Mouse (Mus musculus) liver, adult 10 weeks (tissue): Measurements from ENCODE around the gene Tpr. TPM values are rescaled to one million over a fixed set of nuclear protein-coding genes. Genes with fewer than 3 reads are reported as not detected.

Experiments
- polyA plus RNA-seq: library from polyadenylated mRNA; stranded (reverse); fragments of 350-450 nt; fragmentation: Illumina TruSeq; extraction: RNeasy Lipid Tissue Mini Kit (QIAGEN cat#74804); gene quantifications from one replicate; pipeline ENCODE4 v1.2.3, GENCODE M21; 2014; ENCODE audit warnings: low read depth, low replicate concordance

Tpr gene
- polyA plus RNA-seq = 79.2 TPM

DNA sequence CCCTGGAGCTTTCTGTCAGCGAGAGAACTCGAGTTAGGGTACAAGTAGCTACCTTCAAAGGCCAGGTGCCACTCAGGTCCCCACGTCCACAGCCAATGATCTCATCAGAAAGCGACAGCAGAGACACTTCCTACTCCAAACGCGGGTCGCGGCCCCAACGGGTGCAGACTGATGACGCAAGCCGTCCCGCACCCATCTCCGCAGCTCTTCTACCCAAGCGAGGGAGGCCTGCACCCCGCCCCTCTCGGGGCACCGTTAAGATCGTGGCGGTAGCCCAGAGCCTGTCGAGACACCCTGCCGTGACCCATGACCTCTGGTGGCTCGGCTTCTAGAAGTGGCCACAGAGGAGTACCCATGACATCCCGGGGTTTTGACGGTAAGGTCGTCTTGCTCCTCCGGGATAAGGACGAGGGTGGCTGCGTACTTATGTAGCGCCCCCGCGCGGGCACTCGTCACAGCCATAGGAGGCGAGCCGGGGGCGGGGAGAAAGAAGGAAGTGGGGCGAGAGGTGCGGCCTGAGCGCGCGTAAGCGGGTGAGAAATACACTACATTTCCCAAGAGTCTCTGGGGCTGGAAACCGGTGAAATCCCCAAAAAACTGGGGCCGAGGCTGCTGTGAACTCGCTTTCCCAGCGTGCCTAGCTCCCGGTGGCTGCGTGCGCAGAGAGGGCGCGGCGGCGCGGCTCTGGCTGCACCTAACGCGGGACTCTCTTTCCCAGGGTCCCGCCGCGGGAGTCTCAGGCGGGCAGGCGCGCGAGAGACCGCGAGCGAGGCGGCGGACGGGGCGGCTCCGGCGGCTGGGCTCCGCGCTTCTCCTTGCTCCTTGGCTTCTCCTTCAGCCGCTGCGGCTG lies at the start of gene Tpr, which contains the start of gene Odr4:
Gene Tpr, plus strand, starts transcription at position 201 of the 850 bp plus-strand sequence.
Gene Odr4, minus strand, starts transcription at position 443 of the 850 bp plus-strand sequence.

DNA sequence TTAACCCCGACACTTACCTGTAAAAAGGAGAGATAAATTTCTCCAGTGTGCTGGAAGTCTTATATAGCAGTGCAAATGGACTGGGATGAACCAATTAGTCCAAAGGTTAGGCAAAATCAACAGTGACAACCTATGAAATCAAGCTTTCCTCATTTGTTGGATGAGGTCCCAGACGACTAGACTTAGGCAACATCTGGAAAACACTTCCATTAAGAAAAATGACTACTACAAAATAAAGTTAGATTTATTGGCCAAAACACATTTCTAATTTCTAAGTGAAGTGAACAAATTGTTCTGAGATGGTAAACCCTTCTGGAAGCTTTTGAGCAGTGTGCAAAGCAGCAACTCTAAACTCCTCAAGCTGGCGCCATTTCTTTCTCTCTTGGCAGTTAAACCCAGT lies 73.5 kb downstream of the Tpr start, which contains the start of gene Prg4:
Gene Prg4, minus strand, starts transcription at position 34 of the 400 bp plus-strand sequence.

Other genes with a start within 250 kb of the Tpr start
- gene Pdc, start 73.4 kb upstream of the Tpr start, polyA plus RNA-seq = not detected
- gene Odr4, start 242 bp downstream of the Tpr start, polyA plus RNA-seq = 95.3 TPM
- 61.5 TPM for gene Prg4, start 73.3 kb downstream of the Tpr start, polyA plus RNA-seq